Mouse (Mus musculus): Measurements from ENCODE around the gene Gm28051.
A peak's percentile ranks its signal among the peaks of the same experiment; 100 is the strongest.

The Gm28051 gene

GRCm38 (mm10) chr12:102743036-102743588 lies 14.5 kb downstream of the Gm28051 start:
- no peak for DNase-seq (ENCODE audit: low spot score)

- DNase-seq (ENCODE audit: low spot score): no peak
Measured at GRCm38 (mm10) chr12:102742056-102742455, 15.5 kb downstream of the Gm28051 start.

DNA sequence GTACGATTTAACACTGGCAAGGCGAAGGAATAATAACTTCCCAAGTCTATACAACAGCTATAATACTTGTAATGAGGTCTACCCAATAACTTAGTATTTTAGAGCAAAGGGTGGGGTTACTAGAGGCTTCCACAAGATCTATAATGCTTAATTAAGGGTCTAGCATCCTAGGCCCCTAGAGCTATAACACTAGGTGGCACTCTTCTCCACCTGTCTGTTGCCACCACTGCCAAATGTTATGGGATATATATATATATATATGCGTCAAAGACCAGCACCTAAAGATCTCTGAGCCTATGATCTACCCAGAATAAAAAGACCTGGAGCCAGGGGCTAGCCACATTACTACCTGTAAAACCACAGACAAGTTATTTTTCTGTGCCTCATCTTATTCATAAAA lies 17.3 kb downstream of the Gm28051 start:
- no peak for DNase-seq (ENCODE audit: low spot score)

GRCm38 (mm10) chr12:102739096-102739495 lies 18.5 kb downstream of the Gm28051 start:
- no peak for DNase-seq (ENCODE audit: low spot score)

- DNase-seq (ENCODE audit: low spot score): peak; percentile 60
Measured at GRCm38 (mm10) chr12:102733381-102733780, 24.2 kb downstream of the Gm28051 start.

DNA sequence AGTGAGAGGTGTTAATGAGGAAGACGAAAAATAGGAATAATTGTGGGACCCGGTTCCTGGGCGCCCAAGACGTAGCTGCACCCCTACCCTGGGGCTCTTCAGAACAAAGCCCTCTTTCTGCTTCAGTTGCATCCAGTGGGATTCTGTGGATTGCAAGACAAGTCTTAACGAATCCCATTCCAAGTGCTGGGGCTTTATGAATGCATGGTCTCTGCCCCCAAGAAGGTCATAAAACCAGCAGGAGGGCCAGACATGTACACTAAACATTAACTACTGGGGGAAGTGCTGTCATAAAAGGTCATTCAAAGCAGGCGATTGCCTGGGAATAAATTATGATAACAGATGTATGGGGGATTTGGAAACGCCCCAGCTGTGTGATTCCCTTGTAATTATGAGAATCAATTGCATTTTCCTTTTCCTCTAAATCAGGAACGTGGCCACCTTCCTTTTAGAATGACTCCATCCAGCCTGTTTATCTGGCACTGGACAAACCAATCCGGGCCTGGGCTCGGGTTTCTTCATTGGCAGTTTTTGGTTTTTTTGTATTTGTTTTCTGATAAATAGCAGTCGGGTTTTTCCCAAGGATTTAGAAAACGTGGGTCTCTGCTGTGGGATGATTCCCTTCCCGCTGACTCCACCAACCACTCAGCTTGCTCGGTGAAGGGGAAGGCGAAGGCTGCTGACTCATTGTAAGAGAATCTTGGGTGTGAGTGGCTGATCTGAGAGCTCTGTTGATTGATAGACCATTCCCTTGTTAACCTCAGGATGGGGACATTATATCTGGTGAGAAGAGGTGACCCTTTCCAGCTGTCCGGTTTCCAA lies 26.6 kb downstream of the Gm28051 start:
- DNase-seq (ENCODE audit: low spot score): no peak

GRCm38 (mm10) chr12:102729855-102730797 lies 27.4 kb downstream of the Gm28051 start:
- peak; percentile 51 for DNase-seq (ENCODE audit: low spot score)

GRCm38 (mm10) chr12:102725761-102726175 lies 31.8 kb downstream of the Gm28051 start:
- no peak for DNase-seq (ENCODE audit: low spot score)

DNA sequence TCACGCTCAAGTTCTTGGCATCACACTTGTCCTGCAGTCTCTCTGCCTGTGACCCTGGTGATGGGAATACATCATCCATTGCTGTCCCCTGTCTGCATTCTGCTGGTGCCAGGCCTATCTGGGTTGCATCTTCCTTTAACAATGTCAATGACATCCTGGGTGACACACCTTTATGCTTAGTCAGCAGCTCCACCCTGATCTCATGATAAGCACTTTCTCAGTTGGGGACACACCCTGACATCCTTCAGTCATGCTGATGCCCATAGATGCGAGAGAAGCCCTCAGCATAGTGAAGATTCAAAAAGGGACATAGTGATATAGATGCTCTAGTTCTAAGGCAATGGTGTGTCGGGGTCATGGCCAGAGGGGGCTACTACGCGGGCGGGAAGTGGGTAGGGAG lies 32.4 kb downstream of the Gm28051 start:
- DNase-seq (ENCODE audit: low spot score): no peak

DNA sequence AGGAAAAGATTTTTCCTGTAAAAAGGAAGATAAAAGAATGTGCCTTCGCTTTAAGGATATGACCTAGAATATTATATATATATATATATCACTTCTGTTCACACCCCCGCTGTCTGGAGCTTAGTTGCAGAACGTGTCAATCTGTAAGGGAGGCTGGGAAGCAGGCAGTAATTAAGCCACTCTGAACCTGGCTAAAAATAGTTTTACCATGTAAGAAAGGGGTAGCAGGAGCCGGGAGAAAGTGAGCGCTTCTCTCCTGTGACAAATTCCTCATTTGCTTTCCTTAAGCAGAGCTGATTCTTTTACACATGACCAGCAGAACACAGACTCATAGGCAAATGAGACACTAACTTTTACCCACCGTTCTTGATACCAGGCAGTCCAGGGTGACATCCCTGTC lies 33.7 kb downstream of the Gm28051 start:
- no peak for DNase-seq (ENCODE audit: low spot score)

DNA sequence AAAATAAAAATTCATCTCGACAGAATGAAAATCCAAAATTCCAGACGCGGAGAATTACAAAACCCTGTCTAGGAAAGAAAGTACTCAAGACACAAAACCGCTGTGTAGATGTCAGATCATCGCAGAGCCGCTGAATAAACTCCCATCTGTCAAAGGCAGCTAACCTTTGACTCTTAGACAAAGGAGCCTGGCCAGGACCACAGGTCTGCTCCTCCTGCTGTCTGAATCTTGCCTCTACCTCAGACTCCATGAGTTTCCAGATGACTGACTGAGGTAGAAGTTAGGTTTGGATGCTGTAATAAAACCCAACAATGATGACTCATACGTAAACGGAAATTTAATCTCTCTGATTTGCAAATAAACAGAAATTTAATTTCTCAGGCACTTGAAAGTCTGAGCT lies 34.6 kb downstream of the Gm28051 start:
- DNase-seq (ENCODE audit: low spot score): no peak

GRCm38 (mm10) chr12:102722451-102722850 lies 35.1 kb downstream of the Gm28051 start:
- DNase-seq (ENCODE audit: low spot score): no peak

DNA sequence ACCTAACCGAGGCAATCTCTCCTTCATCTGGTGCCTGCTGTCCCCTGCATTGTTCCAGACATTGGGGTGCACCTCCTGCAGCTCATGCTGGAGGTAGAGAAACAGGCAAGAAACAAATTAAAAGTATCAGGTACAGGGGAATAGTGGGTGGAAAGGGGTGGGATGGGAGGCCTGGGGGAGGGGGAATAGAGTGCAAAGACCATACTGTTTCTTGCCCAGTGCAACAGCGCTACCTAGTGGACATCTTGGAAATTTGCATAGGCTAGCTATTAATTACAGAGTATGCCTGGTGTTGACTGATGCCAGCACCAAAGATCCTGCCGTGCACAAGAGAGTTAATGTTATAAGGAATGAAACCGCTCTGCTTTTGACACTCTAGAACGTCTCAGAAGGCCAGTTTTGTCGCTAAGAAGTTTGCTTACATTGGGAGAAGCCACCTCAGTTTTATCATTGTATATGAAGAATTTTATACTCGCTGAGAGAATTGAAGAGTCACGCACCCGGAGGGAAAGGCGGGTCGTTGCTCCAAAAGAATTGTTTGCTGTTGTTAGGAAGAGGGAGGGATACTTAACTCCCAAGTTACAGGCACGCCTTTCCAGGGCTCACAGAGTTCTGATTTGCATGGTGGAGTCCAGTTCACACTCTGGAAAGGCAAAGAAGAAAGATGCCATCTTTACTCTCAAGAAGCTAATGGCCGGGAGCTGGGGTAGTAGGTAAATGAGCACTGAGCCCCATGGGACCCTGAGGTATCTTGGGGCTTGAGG lies 37.8 kb downstream of the Gm28051 start:
- no peak for DNase-seq (ENCODE audit: low spot score)

DNA sequence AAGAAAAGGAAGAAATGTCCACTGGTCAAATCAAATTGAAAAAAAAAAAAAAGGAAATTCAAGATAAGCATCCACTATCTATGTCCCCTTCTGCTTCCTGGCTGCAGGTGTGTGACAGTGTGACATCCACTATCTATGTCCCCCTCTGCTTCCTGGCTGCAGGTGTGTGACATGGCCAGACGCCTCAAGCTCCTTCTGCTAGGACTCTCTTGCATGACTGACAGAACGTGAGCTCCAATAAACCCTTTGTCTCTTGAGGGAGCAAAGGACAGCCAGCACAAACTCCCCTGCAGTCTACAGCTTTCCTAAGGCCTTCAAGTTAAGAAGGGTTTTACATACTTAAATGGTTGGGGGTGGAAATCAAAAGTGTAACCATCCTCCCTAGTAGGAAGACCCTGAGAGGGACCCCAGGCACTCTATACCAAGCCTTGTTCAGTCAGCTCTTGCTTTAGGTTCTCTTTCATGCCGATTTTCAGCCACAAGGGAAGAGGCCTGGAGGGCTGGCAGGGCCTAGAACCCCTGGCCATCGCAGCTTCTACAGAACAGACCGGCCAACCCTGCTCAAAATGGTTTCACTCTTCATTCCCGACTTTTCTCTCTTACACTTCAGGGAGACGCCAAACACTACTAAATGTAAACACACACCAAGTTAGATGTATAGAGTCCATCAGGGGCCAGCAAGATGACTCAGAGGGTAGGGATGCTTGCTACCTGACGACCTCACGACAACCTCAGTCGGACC lies 42.7 kb downstream of the Gm28051 start:
- no peak for DNase-seq (ENCODE audit: low spot score)

DNA sequence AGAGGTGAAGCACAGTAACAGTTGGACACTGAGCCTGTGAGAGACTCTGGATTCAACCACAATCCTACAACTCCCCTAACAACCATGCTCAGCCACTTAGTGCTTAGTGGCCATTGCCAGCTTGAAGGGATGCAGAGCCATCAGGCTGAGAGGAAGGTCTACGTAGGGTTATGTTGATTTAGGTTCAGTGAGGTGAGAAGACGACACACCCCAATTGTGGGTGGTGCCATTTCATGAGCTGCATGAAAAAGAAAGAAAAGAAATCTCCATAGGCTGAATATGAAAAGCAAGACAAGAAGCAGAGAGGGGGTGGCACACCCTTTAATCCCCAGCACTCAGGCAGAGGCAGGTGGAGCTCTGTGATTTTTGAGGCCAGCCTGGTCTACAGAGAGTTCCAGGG lies 43.4 kb downstream of the Gm28051 start:
- no peak for DNase-seq (ENCODE audit: low spot score)

- DNase-seq (ENCODE audit: low spot score): no peak
Measured at GRCm38 (mm10) chr12:102713153-102713865, 44.3 kb downstream of the Gm28051 start.

DNA sequence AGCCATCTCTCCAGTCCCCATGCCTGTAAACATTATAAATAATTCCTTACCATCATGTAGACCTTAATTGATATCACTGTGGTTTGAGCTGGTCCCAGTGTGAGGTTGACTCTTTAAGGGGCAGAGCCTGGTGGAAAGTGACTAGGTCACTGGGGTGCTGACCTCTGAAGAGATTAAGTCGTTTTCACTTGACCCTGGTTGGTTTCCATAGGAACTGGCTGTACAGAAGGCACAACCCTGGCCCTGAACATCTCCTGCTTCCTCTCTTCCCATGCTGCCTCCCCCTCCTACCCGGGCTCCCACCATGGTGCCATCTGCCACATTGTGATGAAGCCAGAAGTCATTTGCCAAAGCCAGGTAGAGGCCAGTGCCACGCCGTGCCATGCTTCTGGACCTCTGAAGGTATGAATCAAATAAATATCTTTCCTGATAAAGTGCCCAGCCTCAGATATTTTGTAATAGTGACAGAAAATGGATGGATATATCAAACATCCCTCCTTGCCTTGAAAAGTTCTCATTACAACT lies 46.7 kb downstream of the Gm28051 start:
- DNase-seq (ENCODE audit: low spot score): no peak

DNA sequence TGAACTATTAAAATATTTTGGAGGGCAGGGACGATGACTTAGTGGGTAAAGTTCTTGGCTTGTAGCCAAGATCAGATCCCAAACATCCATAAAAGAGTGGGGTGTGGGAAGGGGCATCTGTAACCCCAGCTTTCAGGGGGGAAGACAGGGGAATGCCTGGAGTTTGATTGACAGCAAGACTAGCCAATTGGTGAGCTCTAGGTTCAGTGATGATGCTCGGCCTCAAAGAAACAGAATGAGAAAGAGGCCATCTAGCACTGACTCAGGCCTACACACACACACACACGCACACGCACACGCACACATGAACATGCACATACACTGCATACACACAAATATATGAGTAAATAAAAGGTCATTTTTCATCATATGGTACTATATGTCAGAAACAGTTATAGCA lies 47.7 kb downstream of the Gm28051 start:
- DNase-seq (ENCODE audit: low spot score): no peak

GRCm38 (mm10) chr12:102708220-102708619 lies 49.3 kb downstream of the Gm28051 start:
- DNase-seq (ENCODE audit: low spot score): peak; percentile 62

GRCm38 (mm10) chr12:102706833-102707463 lies 50.6 kb downstream of the Gm28051 start:
- DNase-seq (ENCODE audit: low spot score): no peak

Data from urinary bladder, postnatal 14 days (tissue).